Mouse (Mus musculus) lung, postnatal 14 days (tissue): ENCODE measurements around the gene Tmem26.

Experiments used
- DNase-seq: peaks from one replicate; pipeline ENCODE4 v3.0.0; 2021

Tmem26 gene

DNA sequence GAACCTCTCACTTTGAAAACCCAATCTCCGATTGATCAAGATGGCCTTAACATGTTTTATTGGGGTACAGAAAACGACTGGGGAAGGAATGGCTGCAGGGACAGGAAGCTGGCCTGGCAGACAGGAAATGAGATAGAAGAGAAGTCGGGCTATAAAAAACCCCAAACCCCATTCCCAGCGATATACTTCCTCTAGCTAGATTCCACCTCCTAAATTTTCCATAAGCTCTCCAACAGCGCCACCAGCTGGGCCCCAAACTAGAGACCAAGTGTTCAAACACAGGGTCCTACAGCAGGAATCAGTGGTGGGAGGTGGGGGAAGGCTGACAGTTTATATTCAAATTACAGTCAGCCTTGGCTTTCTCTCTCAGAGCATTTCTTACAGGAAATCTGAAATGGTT is 35.8 kb downstream of the Tmem26 start:
- DNase-seq, result peak; percentile 49

DNA sequence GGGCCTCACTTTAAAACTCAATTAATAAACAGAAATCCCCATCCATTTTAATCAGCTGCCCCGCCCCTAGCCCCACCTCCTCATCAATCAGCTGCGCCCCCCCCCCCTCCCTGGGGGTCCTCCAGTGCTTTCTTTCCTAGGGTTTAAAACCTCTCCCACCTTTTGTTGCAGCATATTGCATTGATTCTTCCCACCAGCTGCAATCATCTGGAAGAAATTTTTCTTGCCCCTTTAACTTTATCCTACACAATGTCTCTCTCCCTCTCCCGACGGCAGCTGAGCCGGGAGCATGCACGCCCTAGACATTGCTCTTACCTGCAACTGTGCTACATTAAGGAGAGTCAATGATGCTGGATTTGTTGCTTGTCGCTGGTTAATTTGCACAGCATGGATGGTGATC is 36.3 kb downstream of the Tmem26 start:
- no peak for DNase-seq

DNA sequence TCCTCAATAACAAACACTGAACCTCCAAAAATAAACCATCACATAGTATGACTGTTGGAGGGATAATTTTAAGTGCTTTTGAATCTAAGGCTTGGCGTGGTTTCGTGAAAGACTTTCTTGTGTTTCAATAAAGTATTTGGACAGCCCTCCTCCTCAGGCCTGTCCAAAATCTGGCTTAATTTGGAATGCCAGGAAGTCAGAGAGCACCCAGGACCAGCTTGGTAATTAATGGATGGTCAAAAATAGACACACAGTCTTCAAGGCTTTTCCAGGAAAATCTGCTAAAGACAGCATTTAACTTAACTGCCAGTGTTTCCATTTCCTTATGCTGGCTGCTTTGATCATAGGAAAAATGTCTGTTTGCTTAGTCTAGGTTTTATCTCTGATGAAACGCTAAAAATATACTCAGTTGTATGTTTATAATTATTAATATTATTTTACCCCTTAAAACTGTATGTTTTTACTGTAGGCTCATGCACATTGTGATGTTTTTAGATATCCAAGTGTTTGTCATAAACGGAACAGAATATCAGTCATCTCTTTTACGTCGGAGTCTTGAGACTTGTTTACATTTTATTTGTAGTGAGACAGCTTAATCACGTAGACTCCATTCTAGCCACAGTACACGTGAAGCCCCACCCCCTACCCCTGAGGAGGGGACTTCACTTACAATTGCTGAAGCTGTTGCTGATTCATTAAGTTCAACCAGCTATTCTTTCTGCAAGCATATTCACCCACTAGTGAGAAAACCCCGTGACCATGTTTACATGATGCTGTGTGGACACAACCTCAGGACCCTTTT is 57.8 kb downstream of the Tmem26 start:
- DNase-seq, result no peak

DNA sequence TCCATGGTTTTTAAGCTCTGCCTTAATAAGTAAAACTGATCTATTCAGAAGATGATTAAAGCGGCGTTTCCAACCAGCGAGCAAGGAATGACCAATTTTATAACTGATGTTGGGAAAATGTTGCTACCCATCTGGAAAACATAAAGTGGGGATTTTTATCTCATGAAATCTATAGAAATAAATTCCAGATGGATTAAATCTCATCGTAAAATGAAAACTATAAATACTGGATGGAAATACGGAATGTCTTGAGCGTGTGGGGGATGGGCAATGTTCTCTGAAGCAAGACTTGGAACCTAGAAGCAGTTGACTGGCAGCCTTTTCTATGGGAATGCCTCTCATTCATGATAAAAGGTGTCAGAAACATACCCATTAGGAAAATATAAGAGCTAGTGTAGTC is 59.3 kb downstream of the Tmem26 start:
- DNase-seq, result no peak

DNA sequence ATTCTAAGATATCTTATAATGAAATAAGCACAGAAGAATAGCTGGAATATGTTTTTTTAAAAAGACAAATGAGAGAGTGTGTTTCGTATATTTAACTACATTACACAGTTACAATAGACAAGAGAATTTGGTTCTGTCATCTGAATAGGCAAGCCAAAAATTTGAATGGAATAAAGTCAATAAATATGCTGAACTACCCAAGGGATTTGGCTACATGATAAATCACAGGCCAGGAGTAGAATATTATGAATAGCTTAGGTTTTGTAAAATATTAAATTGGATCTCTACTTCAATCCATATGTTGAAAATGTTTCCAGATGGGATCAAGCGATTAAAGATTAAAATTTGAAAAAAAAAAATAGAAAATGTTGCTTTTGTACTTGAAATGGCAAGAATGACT is 60.4 kb downstream of the Tmem26 start:
- no peak for DNase-seq

DNA sequence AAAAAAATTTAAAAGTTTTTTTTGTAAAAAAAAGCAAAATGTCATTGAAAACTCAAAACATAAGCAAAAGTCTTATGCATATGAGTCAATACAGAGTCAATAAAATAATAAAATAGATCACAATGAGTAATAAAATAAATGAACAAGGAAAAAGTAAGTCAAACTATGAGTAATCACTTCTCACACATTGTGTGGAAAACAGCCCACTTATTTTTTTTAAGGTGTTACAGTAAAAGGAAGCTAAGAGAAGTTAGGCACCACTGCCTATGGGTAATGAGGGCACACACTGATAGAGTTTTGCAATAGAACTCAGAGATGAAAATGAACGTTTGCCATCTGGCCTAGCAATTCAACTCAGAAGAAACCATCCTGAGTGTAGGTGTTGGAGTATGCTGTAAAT is 61.0 kb downstream of the Tmem26 start:
- DNase-seq, result no peak

DNA sequence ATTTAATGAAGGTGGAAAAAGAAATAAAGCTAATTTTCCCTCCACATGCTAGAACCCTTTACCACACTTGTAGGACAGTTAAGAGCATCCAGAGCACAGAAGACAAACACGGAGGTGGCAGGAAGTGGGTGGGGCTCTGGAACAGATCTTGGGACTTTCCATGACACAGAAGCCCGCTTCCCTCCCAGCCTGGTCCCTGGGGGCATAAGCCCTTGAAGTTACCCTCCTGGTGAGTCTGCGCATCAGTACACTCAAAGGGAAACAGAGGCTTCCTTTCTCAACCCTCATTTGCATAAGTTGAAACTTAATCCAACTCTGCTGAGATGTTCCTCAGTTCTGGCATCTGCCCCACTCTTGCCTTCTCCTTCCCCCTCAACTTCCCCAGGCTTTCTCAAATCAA is 72.0 kb downstream of the Tmem26 start:
- DNase-seq, result peak; percentile 44

DNA sequence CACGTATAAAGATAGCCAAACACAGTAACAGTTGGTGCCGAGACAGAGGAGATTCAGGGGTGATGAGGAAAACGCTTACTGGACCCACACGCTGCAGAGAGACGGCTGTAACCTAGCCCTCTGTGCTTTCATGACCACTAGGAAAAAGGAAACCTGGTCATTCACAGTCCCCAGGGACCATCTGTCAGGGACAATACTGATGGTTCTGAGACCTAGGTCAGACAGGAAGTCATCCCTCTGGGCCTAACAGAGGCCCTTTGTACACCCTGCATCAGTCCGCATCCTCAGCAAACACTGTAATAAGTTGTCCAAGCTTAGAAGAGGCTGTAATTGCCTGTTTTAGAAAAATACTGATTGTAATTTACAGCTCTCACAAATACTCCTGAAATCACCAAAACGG is 76.4 kb downstream of the Tmem26 start:
- no peak for DNase-seq

DNA sequence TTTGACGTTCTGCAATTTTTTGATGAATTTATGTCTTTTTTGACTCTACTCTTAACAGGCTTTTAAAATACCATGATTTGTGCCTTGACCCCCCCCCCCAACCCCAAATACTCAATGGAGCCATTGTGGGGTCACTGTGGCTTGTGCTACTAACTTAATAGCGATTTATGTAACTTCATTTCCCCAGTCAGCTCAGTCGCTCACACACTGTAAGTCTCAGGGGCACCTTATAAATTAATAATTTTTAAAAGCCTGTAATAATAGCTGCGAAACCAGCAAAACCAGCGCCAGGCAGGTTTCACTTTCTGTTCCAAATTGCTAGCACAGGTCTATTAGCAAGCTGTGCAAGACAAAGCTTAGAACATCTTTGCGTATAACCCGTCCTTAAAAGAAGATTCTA is 76.9 kb downstream of the Tmem26 start:
- DNase-seq, result no peak

DNA sequence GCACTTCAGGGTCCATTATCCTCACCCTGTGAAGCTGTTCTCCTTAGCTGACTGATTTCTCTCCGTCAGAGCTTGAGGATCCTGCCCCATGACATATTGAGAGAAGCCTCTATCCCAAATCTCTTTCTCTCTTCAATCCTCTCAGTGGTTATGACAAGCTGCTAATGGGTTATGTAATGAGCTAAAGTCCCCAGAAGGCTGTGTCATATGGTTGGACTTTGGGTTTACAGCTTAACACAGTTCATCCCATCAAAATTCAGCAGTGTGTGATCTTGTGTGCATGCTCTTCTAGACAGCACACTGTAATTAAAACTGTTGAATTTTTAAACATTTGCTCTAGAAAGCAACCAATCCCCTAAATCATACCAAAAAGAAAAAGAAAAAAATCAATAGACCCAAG is 82.9 kb downstream of the Tmem26 start:
- no peak for DNase-seq

DNA sequence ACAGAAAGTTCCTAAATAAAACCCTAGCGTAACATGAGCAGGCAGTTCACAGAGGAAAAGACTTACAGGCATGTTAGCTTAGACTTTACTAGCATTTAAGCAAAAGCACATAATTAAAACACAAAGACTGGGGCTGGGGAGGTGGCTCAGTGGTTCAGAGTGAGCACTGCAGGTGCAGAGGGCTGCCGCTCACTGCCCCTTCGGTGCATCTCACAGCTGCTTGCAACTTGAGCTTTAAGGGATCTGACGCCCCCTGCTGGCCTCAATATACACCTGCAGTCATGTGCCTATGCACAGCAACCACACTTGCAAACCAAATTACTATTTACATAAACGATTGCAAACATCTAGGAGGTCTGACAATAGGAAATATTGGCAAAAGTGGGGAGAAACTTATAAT is 87.5 kb downstream of the Tmem26 start:
- no peak for DNase-seq

DNA sequence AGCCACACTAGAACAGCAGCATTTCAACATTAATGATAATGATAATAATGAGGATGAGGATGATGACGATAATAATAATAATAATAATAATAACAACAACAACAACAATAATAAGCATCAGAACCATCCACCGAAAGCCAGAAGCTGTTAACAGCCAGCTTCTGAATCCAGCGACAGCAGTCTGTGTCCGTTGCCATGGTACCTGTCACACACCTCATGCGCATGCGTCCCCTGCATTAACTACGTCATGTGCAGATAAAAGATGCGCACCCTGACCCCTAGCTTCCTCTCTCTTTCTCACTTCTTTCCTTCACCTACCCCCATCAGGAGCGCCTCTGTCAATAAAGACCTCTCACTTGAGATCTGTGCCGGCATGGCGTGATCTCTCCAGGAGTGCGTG is 89.3 kb downstream of the Tmem26 start:
- DNase-seq, result no peak

DNA sequence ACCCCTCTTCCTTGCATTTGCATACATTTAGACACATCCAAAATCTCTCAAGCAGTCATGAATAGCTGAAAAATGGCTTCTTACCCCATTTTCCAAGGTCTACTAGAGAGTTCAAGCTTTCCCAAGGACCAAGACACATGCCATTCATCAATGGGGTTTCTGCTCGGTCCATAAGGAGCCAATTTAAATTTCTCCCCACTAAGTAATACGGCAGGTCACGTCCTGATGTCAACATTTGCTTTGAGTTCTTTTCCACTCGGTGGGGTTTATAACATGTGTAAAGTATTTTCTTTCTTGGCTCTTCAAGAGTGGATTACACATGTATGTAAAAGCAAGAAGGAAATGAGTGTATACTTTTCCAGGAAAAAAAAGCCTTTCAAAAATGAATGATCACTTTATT is 93.8 kb downstream of the Tmem26 start:
- no peak for DNase-seq

DNA sequence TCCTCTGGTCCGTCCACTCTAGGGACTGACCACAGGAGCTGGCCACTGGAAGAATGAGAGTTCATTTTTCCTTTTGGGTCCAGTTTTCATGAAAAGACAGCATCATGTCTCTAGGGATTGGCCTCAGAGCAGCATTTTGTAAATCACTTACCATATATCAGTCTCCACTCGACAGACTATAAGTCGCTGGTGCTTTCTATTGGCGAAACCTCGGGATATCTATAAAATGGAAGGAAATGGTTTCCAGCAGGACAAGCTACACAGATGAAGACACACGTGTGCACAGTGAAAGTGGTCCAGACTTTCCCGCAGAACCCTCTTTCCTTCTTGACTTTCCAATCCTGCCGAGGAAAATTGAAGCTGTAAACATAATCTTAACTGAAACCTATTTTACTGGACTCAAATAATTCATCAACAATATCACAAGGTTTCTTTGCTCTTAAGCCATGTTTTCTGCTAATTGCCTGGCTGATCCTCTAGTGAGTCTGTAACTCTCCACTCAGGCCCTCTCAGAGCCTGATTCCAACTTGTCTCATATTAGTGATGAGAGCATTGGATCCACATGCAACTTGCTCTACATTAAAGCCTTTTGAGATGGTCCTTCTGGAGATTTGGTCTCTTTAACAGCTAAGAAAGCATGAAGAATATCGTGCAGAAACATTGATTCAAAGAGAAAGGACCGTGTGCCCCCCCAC is 94.8 kb downstream of the Tmem26 start:
- no peak for DNase-seq

DNA sequence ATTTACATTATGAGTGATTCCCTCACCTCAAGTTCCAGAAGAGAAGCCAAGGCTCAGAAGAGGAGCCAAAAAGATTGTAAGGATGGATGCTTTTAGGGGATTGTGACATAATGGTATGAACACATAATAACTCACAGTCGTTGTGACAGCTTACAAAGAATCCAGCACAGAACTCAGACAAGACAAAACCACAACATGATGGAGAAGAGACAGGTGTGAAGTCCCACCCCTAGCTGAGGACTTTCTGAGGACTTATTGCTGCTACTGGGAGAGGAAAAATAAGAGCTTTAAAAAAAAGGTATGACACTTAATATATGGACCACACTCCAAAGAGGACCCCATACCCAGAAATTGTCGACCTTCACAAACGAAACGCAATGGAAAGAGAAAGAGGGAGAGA is 101.1 kb downstream of the Tmem26 start:
- DNase-seq, result no peak
